Mouse (Mus musculus) brown adipose tissue, adult 24 weeks (tissue): ENCODE data around the gene Gdf15. TPM values are rescaled to one million over a fixed set of nuclear protein-coding genes. Genes with fewer than 3 reads are reported as not detected.

ENCODE experiments used
- polyA plus RNA-seq: library from polyadenylated mRNA; stranded (reverse); fragments of >200 nt; gene quantifications from 2 replicates; pipeline ENCODE4 v1.2.4, GENCODE M21; 2012; ENCODE audit not compliant: missing spikeins, insufficient read depth, insufficient read length

The Gdf15 gene
- polyA plus RNA-seq, 1 experiment = 1.7 TPM

Other genes starting within 250 kb of the Gdf15 start
- gene Crtc1, start 192.9 kb downstream of the Gdf15 start, polyA plus RNA-seq = 3.0 and 4.5 TPM in 2 replicates
- 9.3 and 9.5 TPM in 2 replicates for gene Klhl26, start 155.5 kb downstream of the Gdf15 start, polyA plus RNA-seq
- not detected in 2 replicates for gene Tmem59l, start 145.1 kb downstream of the Gdf15 start, polyA plus RNA-seq
- gene Crlf1, start 139.3 kb downstream of the Gdf15 start, polyA plus RNA-seq = 1.3 TPM in 1 of 2 replicates, not detected in the other
- gene Rex1bd, start 125.7 kb downstream of the Gdf15 start, polyA plus RNA-seq = 191 and 207 TPM in 2 replicates
- 977 and 1,552 TPM in 2 replicates for gene Uba52, start 121.7 kb downstream of the Gdf15 start, polyA plus RNA-seq
- gene Fkbp8, start 104.7 kb downstream of the Gdf15 start, polyA plus RNA-seq = 90.9 and 113 TPM in 2 replicates
- 106 and 116 TPM in 2 replicates for gene Kxd1, start 104.5 kb downstream of the Gdf15 start, polyA plus RNA-seq
- 7.3 and 9.1 TPM in 2 replicates for gene Ell, start 93.0 kb downstream of the Gdf15 start, polyA plus RNA-seq
- gene Isyna1, start 38.1 kb downstream of the Gdf15 start, polyA plus RNA-seq = 7.7 and 17.4 TPM in 2 replicates
- gene Ssbp4, start 23.6 kb downstream of the Gdf15 start, polyA plus RNA-seq = 29.6 and 45.0 TPM in 2 replicates
- 2.0 TPM in 2 replicates for gene Lrrc25, start 16.3 kb downstream of the Gdf15 start, polyA plus RNA-seq
- gene Pgpep1, start 27.9 kb upstream of the Gdf15 start, polyA plus RNA-seq = 31.0 and 37.7 TPM in 2 replicates
- gene Lsm4, start 40.8 kb upstream of the Gdf15 start, polyA plus RNA-seq = 89.4 and 121 TPM in 2 replicates
- 106 and 111 TPM in 2 replicates for gene Jund, start 66.5 kb upstream of the Gdf15 start, polyA plus RNA-seq
- not detected in 2 replicates for gene Iqcn, start 71.0 kb upstream of the Gdf15 start, polyA plus RNA-seq
- not detected in 2 replicates for gene Gm3336, start 86.1 kb upstream of the Gdf15 start, polyA plus RNA-seq
- gene Pde4c, start 91.3 kb upstream of the Gdf15 start, polyA plus RNA-seq = 0.36 and 1.7 TPM in 2 replicates
- gene Rab3a, start 122.2 kb upstream of the Gdf15 start, polyA plus RNA-seq = 18.1 and 21.3 TPM in 2 replicates
- 74.5 and 79.8 TPM in 2 replicates for gene Mpv17l2, start 128.5 kb upstream of the Gdf15 start, polyA plus RNA-seq
- 9.8 and 11.3 TPM in 2 replicates for gene Pik3r2, start 144.3 kb upstream of the Gdf15 start, polyA plus RNA-seq
- 2.5 and 2.9 TPM in 2 replicates for gene Mast3, start 172.6 kb upstream of the Gdf15 start, polyA plus RNA-seq
- gene Il12rb1, start 176.0 kb upstream of the Gdf15 start, polyA plus RNA-seq = not detected in 2 replicates
- 1.3 and 5.0 TPM in 2 replicates for gene Arrdc2, start 207.3 kb upstream of the Gdf15 start, polyA plus RNA-seq
- 5.8 and 6.0 TPM in 2 replicates for gene Kcnn1, start 230.8 kb upstream of the Gdf15 start, polyA plus RNA-seq
- gene Ccdc124, start 241.5 kb upstream of the Gdf15 start, polyA plus RNA-seq = 54.5 and 60.6 TPM in 2 replicates